ENCODE assay signal across 8 mouse cellular contexts in the genomic region with DNA sequence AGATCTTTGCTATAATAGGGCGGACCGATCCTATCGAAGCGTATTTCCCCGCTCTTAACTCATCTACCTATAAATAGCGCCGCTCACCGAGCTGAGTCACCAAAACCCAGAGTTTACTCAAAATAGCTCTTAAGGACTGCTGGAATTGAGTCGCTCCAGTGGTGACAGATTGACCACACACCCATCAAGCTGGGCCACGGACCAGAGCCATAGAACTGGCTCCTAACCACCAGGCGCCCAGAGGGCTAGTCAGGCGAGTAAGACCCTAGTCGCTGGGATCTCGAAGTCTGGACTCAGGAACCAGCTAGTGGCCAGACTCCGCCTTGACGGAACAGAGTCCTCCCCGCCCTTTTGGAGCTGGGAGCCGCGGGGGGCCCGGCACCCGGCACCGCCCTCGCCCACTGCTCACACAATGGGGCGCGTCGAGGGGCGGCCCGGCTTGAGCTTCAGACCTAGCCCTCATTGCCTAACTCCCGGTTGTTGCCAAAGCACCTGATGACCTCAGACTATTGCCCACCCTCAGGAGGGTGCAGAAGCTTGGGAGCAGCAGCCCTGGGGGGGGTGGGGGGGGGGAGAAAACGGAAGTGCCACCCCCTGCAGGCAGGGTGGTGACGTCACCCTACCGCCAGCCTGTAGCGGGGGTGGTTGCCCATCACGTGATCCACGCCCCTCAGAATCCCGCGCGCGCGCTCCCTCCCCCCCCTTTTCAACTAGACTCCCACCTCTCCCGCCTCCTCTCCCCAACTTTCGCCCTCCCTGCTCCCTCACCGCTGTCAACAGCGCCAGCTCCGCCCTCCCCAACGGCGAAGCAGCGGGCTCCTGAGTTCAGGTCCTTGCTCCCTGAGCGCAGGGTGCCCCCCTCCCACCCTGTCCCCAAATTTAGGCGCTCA.
A peak's percentile ranks its signal among the peaks of the same experiment; 100 is the strongest.
DNase-seq lines count a peak whose midpoint lies in the region; ATAC-seq lines count a peak whose summit lies in the region.

No protein-coding gene starts in this region.

- peak overlapping the region; percentile 90 for H3K27ac ChIP-seq in embryonic facial prominence, embryonic 10.5 days (replicated peaks)
- peak overlapping the region; percentile 93 for H3K27ac ChIP-seq in limb, embryonic 10.5 days
- peak overlapping the region; percentile 91 for H3K27ac ChIP-seq in midbrain, embryonic 12.5 days (replicated peaks)

- H3K36me3 ChIP-seq in embryonic facial prominence, embryonic 10.5 days (replicated peaks): no peaks in the 10 kb centered on the region
- no peaks in the 10 kb centered on the region for H3K36me3 ChIP-seq in limb, embryonic 10.5 days
- no peaks in the 10 kb centered on the region for H3K36me3 ChIP-seq in midbrain, embryonic 12.5 days

- peak overlapping the region; percentile 90 for H3K4me2 ChIP-seq in midbrain, embryonic 12.5 days (replicated peaks)

- WGBS in embryonic facial prominence, embryonic 10.5 days: under 1% methylated on average over 50 of the region's 50 CpGs
- WGBS in limb, embryonic 10.5 days: under 1% methylated on average over 48 of the region's 50 CpGs
- WGBS in midbrain, embryonic 12.5 days: under 1% methylated on average over 45 of the region's 50 CpGs

- DNase-seq in 3134 (ENCODE audit: extremely low read depth, insufficient read length, low spot score): peak; percentile 90
- DNase-seq in adrenal gland, postnatal 14 days: peak; percentile 96
- peak; percentile 95 for DNase-seq in embryonic facial prominence, embryonic 10.5 days (ENCODE audit: low spot score)
- peak; percentile 89 for DNase-seq in kidney, adult 11 months
- peak; percentile 96 for DNase-seq in limb, embryonic 10.5 days (ENCODE audit: low spot score)
- DNase-seq in spleen, adult 12 weeks (ENCODE audit: low spot score): peak; percentile 76

- H3K27me3 ChIP-seq in embryonic facial prominence, embryonic 10.5 days (replicated peaks; ENCODE audit: low read depth, poor library complexity, severe bottlenecking): peaks cover 56% of the 10 kb centered on the region
- H3K27me3 ChIP-seq in limb, embryonic 10.5 days (ENCODE audit: low read depth, poor library complexity, severe bottlenecking): peaks cover 54% of the 10 kb centered on the region
- peaks cover 34% of the 10 kb centered on the region for H3K27me3 ChIP-seq in midbrain, embryonic 12.5 days

- no peaks in the 10 kb centered on the region for H3K9me3 ChIP-seq in embryonic facial prominence, embryonic 10.5 days
- no peaks in the 10 kb centered on the region for H3K9me3 ChIP-seq in limb, embryonic 10.5 days (replicated peaks)
- no peaks in the 10 kb centered on the region for H3K9me3 ChIP-seq in midbrain, embryonic 12.5 days

- H3K4me1 ChIP-seq in embryonic facial prominence, embryonic 10.5 days: peaks cover 44% of the 10 kb centered on the region
- H3K4me1 ChIP-seq in limb, embryonic 10.5 days: peaks cover 44% of the 10 kb centered on the region
- H3K4me1 ChIP-seq in midbrain, embryonic 12.5 days: peaks cover 34% of the 10 kb centered on the region

- peak overlapping the region; percentile 87 for H3K9ac ChIP-seq in midbrain, embryonic 12.5 days (replicated peaks)

- peak overlapping the region; percentile 70 for H3K4me3 ChIP-seq in embryonic facial prominence, embryonic 10.5 days
- H3K4me3 ChIP-seq in limb, embryonic 10.5 days: peak overlapping the region; percentile 87
- H3K4me3 ChIP-seq in midbrain, embryonic 12.5 days: peak overlapping the region; percentile 84

- peak; percentile 66 for ATAC-seq in granulocyte monocyte progenitor cell, adult 5-6 weeks (replicated peaks; ENCODE audit: poor library complexity, severe bottlenecking)
- ATAC-seq in midbrain, embryonic 12.5 days (ENCODE audit: low FRiP score, low read depth): peak; percentile 75

Comparison
In these comparisons a context has a peak if more than half of its experiments do, and no peak if none do; other contexts are left out.
1. Peak in every context shown above with its lines: DNase-seq, ATAC-seq, H3K4me3 ChIP-seq and H3K27ac ChIP-seq.